Mouse (Mus musculus): ENCODE measurements around the gene Akap8l. TPM values are rescaled to one million over a fixed set of nuclear protein-coding genes. Genes with fewer than 3 reads are reported as not detected.

Akap8l gene
- total and polyA plus RNA-seq, 3 experiments, result 74.1 to 398 (median 117) TPM

- no peak for DNase-seq
Measured at GRCm38 (mm10) chr17:32358192-32358942, 8.0 kb upstream of the Akap8l start.

GRCm38 (mm10) chr17:32356766-32357760 lies 6.7 kb upstream of the Akap8l start:
- DNase-seq, result peak; percentile 54

DNA sequence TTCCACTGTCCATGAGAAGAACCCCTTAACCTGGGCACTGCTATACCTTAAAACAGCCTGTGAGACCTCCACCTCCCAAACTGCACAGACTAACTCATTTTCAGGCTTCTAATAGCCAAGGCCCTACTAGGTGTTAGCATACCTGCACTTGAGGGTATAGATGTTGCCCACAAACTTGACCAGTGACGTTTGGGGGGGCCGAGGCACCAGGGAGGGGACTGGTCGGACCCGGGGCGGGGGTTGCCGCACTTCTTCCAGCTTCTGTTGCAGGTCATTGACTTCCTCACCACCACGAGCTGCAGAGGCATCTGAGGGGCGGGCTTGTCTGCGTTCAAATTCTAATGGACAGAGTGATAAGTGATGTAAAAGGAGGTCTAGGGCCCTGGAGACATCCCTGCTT lies 5.9 kb upstream of the Akap8l start:
- no peak for DNase-seq

- DNase-seq, result no peak
Measured at GRCm38 (mm10) chr17:32355031-32355430, 4.6 kb upstream of the Akap8l start.

DNA sequence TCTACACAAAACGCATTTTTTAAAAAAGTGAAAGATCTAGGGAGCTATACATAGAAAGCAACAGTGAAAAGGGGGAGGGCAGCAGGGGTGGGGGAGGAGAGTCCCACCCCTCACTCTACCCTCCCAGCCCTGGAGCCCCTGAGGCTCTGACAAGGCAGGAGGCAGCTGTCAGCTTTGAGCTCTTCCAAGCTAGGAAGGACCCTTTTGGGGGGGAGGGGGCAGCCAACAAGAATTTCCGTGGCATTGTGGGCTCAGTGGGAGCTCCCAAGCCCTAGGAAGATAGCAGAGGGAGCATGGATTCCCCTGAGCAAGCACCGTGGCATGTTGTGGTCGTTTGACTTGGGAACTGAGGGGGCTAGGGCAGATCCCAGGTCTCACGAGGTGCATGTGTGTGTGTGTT lies 3.8 kb upstream of the Akap8l start:
- peak; percentile 9 for DNase-seq

- DNase-seq, result peak; percentile 78
Measured at GRCm38 (mm10) chr17:32353696-32354095, 3.3 kb upstream of the Akap8l start.

GRCm38 (mm10) chr17:32351726-32352125 lies 1.3 kb upstream of the Akap8l start:
- DNase-seq, result no peak

- DNase-seq, result no peak
Measured at GRCm38 (mm10) chr17:32351269-32351668, 862 bp upstream of the Akap8l start.

GRCm38 (mm10) chr17:32349851-32350381 lies 491 bp downstream of the Akap8l start:
- no peak for DNase-seq

DNA sequence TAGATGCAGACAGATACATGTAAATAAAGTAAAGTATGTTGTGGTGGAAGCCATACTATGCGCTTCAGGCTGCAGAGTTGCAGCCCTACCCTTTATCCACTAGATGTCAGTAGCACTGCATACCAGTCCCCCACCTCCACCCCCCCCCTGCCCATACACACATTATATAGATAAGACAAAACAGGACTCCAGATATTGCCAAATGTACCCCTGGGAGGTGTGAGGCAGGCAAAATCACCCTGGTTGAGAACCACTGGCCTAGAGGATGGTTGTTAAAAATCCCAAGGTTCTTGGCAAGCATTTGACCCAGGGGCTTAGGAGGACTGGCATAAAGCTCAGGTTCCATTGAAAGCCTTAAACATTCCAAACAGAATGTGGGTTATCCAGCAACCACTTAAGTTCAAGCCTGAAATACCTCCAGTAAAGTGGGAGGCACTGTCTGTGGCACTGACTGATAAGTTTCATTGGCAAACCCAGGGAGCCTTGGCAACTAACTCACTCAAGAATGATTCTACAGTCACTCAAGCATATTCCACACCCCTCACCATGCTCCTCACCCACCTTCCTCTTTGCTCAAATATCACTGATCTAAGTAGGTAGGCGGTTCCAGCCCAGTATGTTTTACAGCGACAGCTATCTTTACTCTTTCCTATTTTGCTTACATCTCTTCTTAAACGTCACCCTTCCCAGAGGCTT lies 1.2 kb downstream of the Akap8l start:
- peak; percentile 42 for DNase-seq

GRCm38 (mm10) chr17:32348406-32348805 lies 2.0 kb downstream of the Akap8l start:
- DNase-seq, result no peak

DNA sequence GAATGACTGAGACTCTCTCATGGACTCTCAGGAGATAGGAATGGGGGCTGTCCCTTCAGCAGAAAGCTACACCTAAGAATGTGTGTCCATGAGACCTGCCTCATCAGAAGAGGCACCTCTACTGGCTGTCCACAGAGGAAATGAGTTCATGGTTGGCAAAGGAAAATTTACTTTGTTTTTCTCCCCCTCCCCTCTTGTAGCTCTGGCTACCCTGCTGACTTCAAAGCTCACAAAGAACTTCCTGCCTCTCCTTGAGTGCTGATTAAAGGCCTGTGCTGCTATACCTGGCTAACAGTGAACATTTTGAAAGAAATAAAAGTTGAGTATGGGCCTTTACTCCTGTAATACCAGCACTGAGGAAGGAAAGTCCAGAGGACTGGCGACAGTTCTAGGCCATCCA lies 9.3 kb downstream of the Akap8l start:
- DNase-seq, result no peak

DNA sequence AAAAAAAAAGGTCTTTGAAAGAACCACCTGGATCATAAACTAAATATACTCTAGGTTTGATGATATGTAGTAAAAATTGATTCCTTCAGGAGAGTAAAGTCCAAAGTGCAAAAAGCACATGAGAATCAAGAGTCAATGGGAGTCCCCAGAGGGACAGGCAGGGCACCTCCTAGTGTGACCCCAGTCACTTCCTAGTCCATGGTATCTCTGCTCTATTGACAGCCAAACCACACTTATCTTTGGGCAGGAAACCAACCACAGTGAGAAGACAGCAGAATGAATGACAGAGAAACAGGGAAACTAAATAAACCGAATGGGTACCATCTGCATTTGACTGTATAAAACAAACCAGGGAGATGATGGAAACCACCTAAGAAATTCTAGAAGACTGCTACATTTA lies 10.3 kb downstream of the Akap8l start:
- no peak for DNase-seq

- no peak for DNase-seq
Measured at GRCm38 (mm10) chr17:32335869-32336268, 14.5 kb downstream of the Akap8l start.

DNA sequence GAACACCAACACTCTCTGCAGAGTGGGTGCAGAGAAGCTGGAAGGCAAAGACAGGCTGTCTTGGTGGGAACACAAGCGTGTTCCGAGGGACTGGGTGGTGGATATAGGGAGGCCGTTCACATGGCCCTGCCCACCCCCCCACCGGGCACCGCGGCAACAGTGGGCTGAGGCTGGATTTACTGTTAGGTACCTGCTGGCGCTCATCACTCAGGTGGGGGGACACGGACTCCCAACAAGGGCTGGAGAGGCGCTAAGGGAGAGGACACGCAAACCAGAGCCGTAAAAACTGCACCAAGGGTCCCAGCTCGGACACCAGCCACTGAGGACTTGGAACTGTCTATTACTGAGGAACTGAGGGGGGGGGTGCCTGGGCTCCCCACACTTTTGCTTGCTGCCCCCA lies 15.5 kb downstream of the Akap8l start:
- DNase-seq, result no peak

DNA sequence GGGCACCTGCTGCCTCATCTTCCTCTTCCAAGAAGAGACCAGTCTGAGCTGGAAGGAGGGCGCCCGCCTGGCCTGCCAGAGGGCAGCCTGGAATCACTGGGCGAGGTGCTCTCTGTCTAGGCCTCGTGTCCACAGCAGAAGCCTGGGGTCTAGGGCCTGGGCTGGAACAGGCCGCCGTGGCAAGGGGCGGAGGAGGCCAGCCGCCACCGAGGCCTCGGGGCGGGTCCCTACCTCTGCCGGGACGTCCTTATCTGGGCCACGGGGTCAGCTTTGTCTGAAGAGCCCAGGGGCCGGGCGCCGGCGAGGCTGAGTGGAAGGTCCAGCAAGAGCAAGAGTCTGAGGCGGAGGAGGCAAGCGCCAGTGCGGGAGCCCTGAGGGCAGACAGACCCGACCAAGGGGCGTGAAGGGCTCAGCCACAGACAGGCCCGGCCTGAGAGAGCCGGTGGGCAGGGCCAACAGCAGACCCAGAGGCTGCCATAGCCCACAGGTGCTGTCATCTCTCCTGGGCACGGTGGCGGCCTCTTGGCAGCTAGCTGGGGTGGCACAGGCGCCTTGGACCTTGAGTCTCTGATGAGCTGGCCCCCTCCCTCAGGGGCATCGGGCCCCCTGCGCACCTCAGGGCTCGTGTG lies 16.6 kb downstream of the Akap8l start:
- no peak for DNase-seq

- no peak for DNase-seq
Measured at GRCm38 (mm10) chr17:32327501-32327900, 22.9 kb downstream of the Akap8l start.

- DNase-seq, result no peak
Measured at GRCm38 (mm10) chr17:32322809-32323208, 27.6 kb downstream of the Akap8l start.

GRCm38 (mm10) chr17:32321836-32322235 lies 28.6 kb downstream of the Akap8l start:
- peak; percentile 53 for DNase-seq

GRCm38 (mm10) chr17:32321390-32321734 lies 29.0 kb downstream of the Akap8l start:
- DNase-seq, result no peak

DNA sequence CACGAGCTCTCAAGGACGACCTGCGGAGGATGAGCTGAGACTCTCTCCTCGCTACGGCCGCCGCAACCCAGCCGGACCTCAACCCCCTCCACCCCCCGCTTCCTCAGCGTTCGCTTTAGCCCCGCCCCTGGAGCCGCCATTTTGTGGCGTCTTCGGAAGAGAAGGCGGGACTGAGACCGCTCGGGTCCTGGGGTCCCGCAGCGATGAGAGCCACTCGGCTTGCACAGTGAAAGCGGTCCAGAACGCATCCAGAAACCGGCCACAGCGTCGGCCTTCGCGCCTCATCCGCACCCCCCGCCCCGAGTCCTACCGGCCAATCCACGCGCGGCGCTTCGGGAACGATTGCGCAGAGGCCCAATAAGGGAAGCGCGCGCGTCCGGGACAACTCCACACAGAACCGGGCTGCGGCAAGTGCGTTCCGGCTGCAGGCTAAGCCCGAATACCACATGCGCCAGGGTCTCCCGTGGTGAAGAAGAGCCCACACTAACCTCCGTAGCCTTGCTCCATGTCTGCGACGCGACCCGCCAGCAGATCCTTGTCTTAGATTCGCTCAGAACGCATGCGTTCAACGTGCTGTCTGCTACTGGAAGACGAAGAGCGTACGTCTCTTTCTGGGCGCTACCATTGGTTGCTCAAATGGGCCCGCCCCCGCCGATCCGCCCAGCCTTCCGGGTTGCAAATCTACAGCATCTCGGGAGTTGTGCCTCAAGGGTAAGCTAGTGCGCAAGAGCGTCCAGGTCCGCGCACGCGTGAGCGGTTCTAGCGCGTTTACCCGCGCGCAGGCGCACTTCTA lies 29.6 kb downstream of the Akap8l start, which contains the start of gene Akap8:
Gene Akap8 (minus strand): TSS at position 642 of the 793 bp plus-strand sequence.
- DNase-seq, result peak; percentile 99

Data from adrenal gland, adult 2 months (tissue).